Mouse (Mus musculus) activated CD4-positive, CD25-positive, alpha-beta regulatory T cell, adult 4 months (primary cell): ENCODE data around the gene Olfr317. TPM values are rescaled to one million over a fixed set of nuclear protein-coding genes. Genes with fewer than 3 reads are reported as not detected.
"Not testable (repeated sequence)": the region's sequence is repeated elsewhere in the genome, so short reads cannot be mapped to it uniquely, and the experiment has no call there.

Experiments used
- ATAC-seq: one replicate; pipeline ENCODE4 v1.8.0; 2017
- polyA plus RNA-seq, 2 experiments: library from polyadenylated mRNA; unstranded; fragments of 100-300 nt; shearing (Covaris generic); gene quantifications; one replicate each; pipeline ENCODE4 v1.2.1; 2017

The Olfr317 gene
- polyA plus RNA-seq, result not detected

- no peak for ATAC-seq
These were observed at the start of gene Olfr317 for GRCm38 (mm10) chr11:58738792-58739262. TSS of gene Olfr317 (minus strand) at chr11:58739212.

- ATAC-seq, result no peak
These were observed 49.3 kb upstream of the Olfr317 start for GRCm38 (mm10) chr11:58788346-58788745.

- no peak for ATAC-seq
These were observed 48.6 kb upstream of the Olfr317 start for GRCm38 (mm10) chr11:58787651-58788050.

GRCm38 (mm10) chr11:58784182-58784581, 45.2 kb upstream of the Olfr317 start:
- ATAC-seq, result no peak

GRCm38 (mm10) chr11:58782480-58783089, 43.6 kb upstream of the Olfr317 start, which contains the start of gene Olfr314:
TSS of gene Olfr314 (plus strand) at chr11:58782952.
- no peak for ATAC-seq

GRCm38 (mm10) chr11:58772888-58773287, 33.9 kb upstream of the Olfr317 start, which contains the start of gene Olfr315:
TSS of gene Olfr315 (plus strand) at chr11:58773188.
- ATAC-seq, result no peak

- ATAC-seq, result no peak
These were observed 13.4 kb upstream of the Olfr317 start, which contains the start of gene Olfr316 for GRCm38 (mm10) chr11:58752434-58752833. TSS of gene Olfr316 (plus strand) at chr11:58752734.

- not testable (repeated sequence) for ATAC-seq
These were observed 12.1 kb upstream of the Olfr317 start for GRCm38 (mm10) chr11:58751096-58751495.

- ATAC-seq, result no peak
These were observed 5.6 kb downstream of the Olfr317 start for GRCm38 (mm10) chr11:58733372-58733771.

GRCm38 (mm10) chr11:58727896-58728650, 10.9 kb downstream of the Olfr317 start:
- not testable (repeated sequence) for ATAC-seq

- no peak for ATAC-seq
These were observed 15.1 kb downstream of the Olfr317 start, which contains the start of gene Olfr318 for GRCm38 (mm10) chr11:58723914-58724313. TSS of gene Olfr318 (minus strand) at chr11:58724014.

- no peak for ATAC-seq
These were observed 19.3 kb downstream of the Olfr317 start for GRCm38 (mm10) chr11:58719701-58720100.

- not testable (repeated sequence) for ATAC-seq
These were observed 21.3 kb downstream of the Olfr317 start for GRCm38 (mm10) chr11:58717723-58718122.

GRCm38 (mm10) chr11:58709086-58709485, 29.9 kb downstream of the Olfr317 start:
- ATAC-seq, result no peak

- no peak for ATAC-seq
These were observed 40.1 kb downstream of the Olfr317 start, which contains the start of gene Olfr319 for GRCm38 (mm10) chr11:58698862-58699261. TSS of gene Olfr319 (plus strand) at chr11:58699162.

Other genes starting within 250 kb of the Olfr317 start
- gene Olfr332, start 246.7 kb downstream of the Olfr317 start, polyA plus RNA-seq, result not detected
- gene Olfr331, start 236.6 kb downstream of the Olfr317 start, polyA plus RNA-seq, result not detected
- under 1 TPM in 1 of 2 experiments, not detected in 1; 0.16 TPM for gene Olfr330, start 204.4 kb downstream of the Olfr317 start, polyA plus RNA-seq
- not detected for gene Olfr329-ps, start 192.8 kb downstream of the Olfr317 start, polyA plus RNA-seq
- not detected for gene Olfr328, start 183.6 kb downstream of the Olfr317 start, polyA plus RNA-seq
- not detected for gene Olfr224, start 168.7 kb downstream of the Olfr317 start, polyA plus RNA-seq
- not detected for gene Olfr325, start 161.5 kb downstream of the Olfr317 start, polyA plus RNA-seq
- gene Olfr324, start 144.1 kb downstream of the Olfr317 start, polyA plus RNA-seq, result not detected
- gene 2210407C18Rik, start 123.1 kb downstream of the Olfr317 start, polyA plus RNA-seq, result not detected
- gene Olfr323, start 108.7 kb downstream of the Olfr317 start, polyA plus RNA-seq, result not detected
- not detected for gene Trim58, start 98.7 kb downstream of the Olfr317 start, polyA plus RNA-seq
- gene Olfr322, start 80.4 kb downstream of the Olfr317 start, polyA plus RNA-seq, result not detected
- under 1 TPM in 1 of 2 experiments, not detected in 1; 0.11 TPM for gene Olfr320, start 58.1 kb downstream of the Olfr317 start, polyA plus RNA-seq
- not detected for gene Olfr319, start 40.0 kb downstream of the Olfr317 start, polyA plus RNA-seq
- gene Olfr318, start 15.2 kb downstream of the Olfr317 start, polyA plus RNA-seq, result not detected
- gene Olfr316, start 13.5 kb upstream of the Olfr317 start, polyA plus RNA-seq, result not detected
- not detected for gene Olfr315, start 34.0 kb upstream of the Olfr317 start, polyA plus RNA-seq
- gene Olfr314, start 43.7 kb upstream of the Olfr317 start, polyA plus RNA-seq, result not detected
- not detected for gene Fam183b, start 62.7 kb upstream of the Olfr317 start, polyA plus RNA-seq
- gene Olfr313, start 75.8 kb upstream of the Olfr317 start, polyA plus RNA-seq, result not detected
- gene Olfr312, start 90.0 kb upstream of the Olfr317 start, polyA plus RNA-seq, result under 1 TPM in 1 of 2 experiments, not detected in 1; 0.20 TPM
- under 1 TPM in 1 of 2 experiments, not detected in 1; 0.28 TPM for gene Olfr311, start 100.0 kb upstream of the Olfr317 start, polyA plus RNA-seq
- gene Gm12258, start 107.9 kb upstream of the Olfr317 start, polyA plus RNA-seq, result 10 to 100 TPM in 1 of 2 experiments, 1 to 10 TPM in 1; 9.8 to 10.5 TPM
- 1 to 10 TPM; 6.4 to 9.2 TPM for gene 2810021J22Rik, start 128.0 kb upstream of the Olfr317 start, polyA plus RNA-seq
- 1 to 10 TPM; 7.4 to 7.7 TPM for gene Zfp39, start 165.0 kb upstream of the Olfr317 start, polyA plus RNA-seq
- gene Btnl10, start 178.7 kb upstream of the Olfr317 start, polyA plus RNA-seq, result not detected
- 10 to 100 TPM; 11.4 to 17.9 TPM for gene Rnf187, start 199.7 kb upstream of the Olfr317 start, polyA plus RNA-seq
- gene Hist3h2ba, start 209.7 kb upstream of the Olfr317 start, polyA plus RNA-seq, result 1 to 10 TPM; 1.8 to 4.2 TPM
- 1 to 10 TPM; 3.5 to 5.4 TPM for gene Hist3h2a, start 215.5 kb upstream of the Olfr317 start, polyA plus RNA-seq
- gene Trim17, start 215.5 kb upstream of the Olfr317 start, polyA plus RNA-seq, result under 1 TPM; 0.17 to 0.20 TPM
- gene Trim11, start 238.9 kb upstream of the Olfr317 start, polyA plus RNA-seq, result 10 to 100 TPM; 18.5 to 22.2 TPM